Mouse (Mus musculus) neural tube, embryonic 14.5 days (tissue): ENCODE data around the gene Sh3d21. TPM values are rescaled to one million over a fixed set of nuclear protein-coding genes. Genes with fewer than 3 reads are reported as not detected.
A peak's percentile ranks its signal among the peaks of the same experiment; 100 is the strongest.

Source experiments
- ATAC-seq: fragments of 200-750 bp; cut with Nextera tagmentation; 2 replicates; pipeline ENCODE4 v1.8.0; 2017; ENCODE audit warnings: low read depth, mild to moderate bottlenecking, moderate TSS enrichment, moderate library complexity
- H3K27ac ChIP-seq: fragments of 300-500 bp; sonication (generic); 2 replicates; pipeline ENCODE4 v1.5.1; 2014; ENCODE audit warnings: low read depth, mild to moderate bottlenecking, control low read depth, low read length, moderate library complexity, mixed read lengths
- H3K27me3 ChIP-seq: fragments of 300-500 bp; sonication (generic); 2 replicates; pipeline ENCODE4 v1.6.1; 2014; ENCODE audit warnings: low read length; ENCODE audit not compliant: control insufficient read depth, insufficient read depth
- H3K36me3 ChIP-seq: fragments of 300-500 bp; sonication (generic); 2 replicates; pipeline ENCODE4 v1.6.1; 2014; ENCODE audit warnings: low read length, mixed read lengths; ENCODE audit not compliant: control insufficient read depth, insufficient read depth
- H3K4me1 ChIP-seq: fragments of 300-500 bp; sonication (generic); 2 replicates; pipeline ENCODE4 v1.6.1; 2014; ENCODE audit warnings: low read length; ENCODE audit not compliant: control insufficient read depth, insufficient read depth
- H3K4me2 ChIP-seq: fragments of 300-500 bp; sonication (generic); 2 replicates; pipeline ENCODE4 v1.6.1; 2014; ENCODE audit warnings: mild to moderate bottlenecking, low read depth, low read length, control low read depth
- H3K4me3 ChIP-seq: fragments of 300-500 bp; sonication (generic); 2 replicates; pipeline ENCODE4 v1.5.1; 2014; ENCODE audit warnings: low read depth, low read length, control low read depth, mixed read lengths
- H3K9ac ChIP-seq: fragments of 300-500 bp; sonication (generic); replicated peaks from 2 replicates; pipeline ENCODE4 v1.6.1; 2014; ENCODE audit warnings: low read depth, mild to moderate bottlenecking, control low read depth, low read length, mixed read lengths
- H3K9me3 ChIP-seq: fragments of 300-500 bp; sonication (generic); 2 replicates; pipeline ENCODE4 v1.6.1; 2016; ENCODE audit warnings: low read length; ENCODE audit not compliant: control insufficient read depth
- WGBS: fragments of 180-500 bp; shearing (Covaris S2); extraction: QIAGEN DNeasy Blood & Tissue Kit; methylation state at CpG from one replicate; pipeline ENCODE4 v1.1.7; 2014; 5-methylcytosine and 5-hydroxymethylcytosine counted together
- polyA plus RNA-seq: library from polyadenylated mRNA; unstranded; fragments of >200 nt; fragmentation: Nextera tagmentation; extraction: Ambion mirVana; gene quantifications from 2 replicates; pipeline ENCODE4 v1.2.1, GENCODE M21; 2014

Sh3d21 gene
- polyA plus RNA-seq, 1 experiment from 2014 or later = 0.67 TPM

- no peaks in the 10 kb centered on the region for H3K36me3 ChIP-seq
- H3K27me3 ChIP-seq = peaks cover 18% of the 10 kb centered on the region
- 87% methylated on average over 16 of the region's 16 CpGs for WGBS
- peaks cover 12% of the 10 kb centered on the region for H3K4me1 ChIP-seq
- no peak for ATAC-seq
- H3K9ac ChIP-seq = no peak overlapping the region
- H3K4me3 ChIP-seq = no peak overlapping the region
- H3K4me2 ChIP-seq = no peak overlapping the region
- no peaks in the 10 kb centered on the region for H3K9me3 ChIP-seq
- H3K27ac ChIP-seq = no peak overlapping the region
Observed at GRCm38 (mm10) chr4:126151701-126152440, 11.4 kb downstream of the Sh3d21 start.

GRCm38 (mm10) chr4:126150949-126151320, 12.4 kb downstream of the Sh3d21 start:
- Histone ChIP-seq H3K36me3 (no peaks in the 10 kb centered on the region), H3K9ac (no peak overlapping the region), H3K27ac (no peak overlapping the region), H3K9me3 (no peaks in the 10 kb centered on the region), H3K4me2 (no peak overlapping the region), H3K27me3 (peaks cover 18% of the 10 kb centered on the region), H3K4me1 (peaks cover 12% of the 10 kb centered on the region), H3K4me3 (no peak overlapping the region)
- 70% methylated on average over 6 of the region's 6 CpGs for WGBS
- no peak for ATAC-seq

DNA sequence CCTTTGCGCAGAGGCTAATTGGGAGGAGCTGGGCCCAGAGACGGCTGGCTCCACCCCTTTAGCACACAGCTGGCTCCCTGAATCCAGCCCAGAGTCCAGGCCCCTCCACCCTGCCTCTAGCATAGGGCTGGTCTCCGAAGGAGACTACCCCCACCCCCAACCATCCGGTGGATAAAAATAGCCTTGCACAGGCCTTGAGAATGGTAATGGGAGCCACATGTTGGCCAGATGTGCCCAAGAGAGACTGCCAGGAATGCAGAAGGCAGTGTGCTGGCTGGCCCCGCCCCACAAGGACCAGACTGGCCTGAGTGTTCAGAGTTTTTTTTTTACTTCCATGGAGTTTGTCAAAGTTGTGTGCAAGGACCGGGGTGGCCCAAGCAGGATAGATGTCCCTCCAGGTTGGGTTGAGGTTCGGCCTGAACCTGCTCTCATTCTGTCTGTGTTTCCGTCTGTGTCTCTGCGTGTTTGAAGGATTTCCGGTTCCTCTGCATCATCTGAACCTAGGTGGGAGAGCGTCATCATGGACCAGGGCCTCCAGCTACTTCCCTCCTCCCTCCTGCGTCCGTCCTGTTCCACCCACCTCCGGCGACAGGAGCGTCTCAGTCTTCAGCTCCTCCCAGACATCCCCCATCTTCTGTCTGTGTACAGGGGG, 12.9 kb downstream of the Sh3d21 start:
- Histone ChIP-seq H3K9me3 (no peaks in the 10 kb centered on the region), H3K27ac (no peak overlapping the region), H3K4me2 (no peak overlapping the region; the same call in 1 of the 2 replicates), H3K36me3 (no peaks in the 10 kb centered on the region), H3K9ac (no peak overlapping the region), H3K27me3 (peaks cover 18% of the 10 kb centered on the region), H3K4me3 (no peak overlapping the region), H3K4me1 (peaks cover 12% of the 10 kb centered on the region)
- WGBS = 63% methylated on average over 16 of the region's 16 CpGs
- no peak for ATAC-seq

- Histone ChIP-seq H3K36me3 (no peaks in the 10 kb centered on the region), H3K4me2 (peak overlapping the region; percentile 60; the same call in 1 of the 2 replicates), H3K4me1 (peaks cover 12% of the 10 kb centered on the region), H3K27ac (no peak overlapping the region), H3K9me3 (no peaks in the 10 kb centered on the region), H3K27me3 (peaks cover 18% of the 10 kb centered on the region), H3K4me3 (no peak overlapping the region; the same call in 1 of the 2 replicates), H3K9ac (no peak overlapping the region)
- ATAC-seq = no peak
- 57% methylated on average over 10 of the region's 10 CpGs for WGBS
Observed at GRCm38 (mm10) chr4:126149798-126150197, 13.5 kb downstream of the Sh3d21 start.

- Histone ChIP-seq H3K4me1 (peaks cover 12% of the 10 kb centered on the region), H3K36me3 (no peaks in the 10 kb centered on the region), H3K27me3 (peaks cover 18% of the 10 kb centered on the region), H3K9ac (peak overlapping the region; percentile 55; the same call in 1 of the 2 replicates), H3K4me3 (peak overlapping the region; percentile 39), H3K4me2 (peak overlapping the region; percentile 60), H3K9me3 (no peaks in the 10 kb centered on the region), H3K27ac (no peak overlapping the region)
- WGBS = 25% methylated on average over 42 of the region's 42 CpGs
- ATAC-seq = no peak; the same call in 1 of the 2 replicates
Observed at GRCm38 (mm10) chr4:126149041-126149676, 14.1 kb downstream of the Sh3d21 start.

DNA sequence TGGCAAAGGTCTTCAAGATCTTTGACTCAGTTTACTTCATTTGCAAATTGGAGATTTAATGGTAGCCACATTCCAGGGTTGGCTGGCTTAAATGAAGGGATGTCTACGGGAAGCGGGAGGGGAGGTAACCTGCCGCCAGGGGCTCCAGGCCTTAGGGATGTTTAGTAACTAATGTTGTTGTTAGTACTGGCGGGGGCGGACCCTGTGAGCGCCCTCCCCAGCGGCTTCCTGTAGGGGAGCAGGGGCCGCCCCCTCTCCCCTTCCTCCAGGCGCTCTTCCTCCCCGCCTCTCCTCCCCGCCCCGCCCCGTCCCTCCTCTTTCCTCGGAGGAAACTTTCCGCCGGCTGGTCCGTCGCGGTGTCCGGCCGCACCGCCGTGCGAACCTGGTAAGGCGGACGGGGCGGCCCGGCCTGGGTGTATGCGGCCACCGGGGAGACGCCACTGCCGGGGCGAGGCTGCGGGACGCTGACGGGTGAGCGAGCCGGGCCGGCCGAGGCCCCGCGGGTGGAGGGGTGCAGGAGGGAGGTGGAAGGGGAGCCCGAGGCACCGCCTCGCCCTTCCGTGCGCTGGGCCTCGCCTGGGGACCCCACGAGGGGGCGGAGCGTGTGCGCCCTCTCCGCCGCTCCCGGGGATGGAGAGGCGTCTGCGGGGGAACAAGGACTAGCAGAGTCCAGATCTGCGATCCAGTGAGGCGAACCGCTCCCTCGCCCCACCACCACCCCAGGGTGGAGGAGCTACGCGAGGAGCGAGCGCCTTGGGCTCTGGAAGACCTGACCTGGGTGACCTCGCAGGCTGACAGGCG, 14.9 kb downstream of the Sh3d21 start:
- Histone ChIP-seq H3K27me3 (peaks cover 18% of the 10 kb centered on the region), H3K27ac (peak overlapping the region; percentile 22; the same call in 1 of the 2 replicates), H3K4me2 (peak overlapping the region; percentile 60), H3K4me1 (peaks cover 12% of the 10 kb centered on the region), H3K9me3 (no peaks in the 10 kb centered on the region), H3K9ac (peak overlapping the region; percentile 55), H3K36me3 (no peaks in the 10 kb centered on the region), H3K4me3 (peak overlapping the region; percentile 39)
- WGBS = under 1% methylated on average over 37 of the region's 67 CpGs
- ATAC-seq = peak; percentile 28; the same call in 1 of the 2 replicates

DNA sequence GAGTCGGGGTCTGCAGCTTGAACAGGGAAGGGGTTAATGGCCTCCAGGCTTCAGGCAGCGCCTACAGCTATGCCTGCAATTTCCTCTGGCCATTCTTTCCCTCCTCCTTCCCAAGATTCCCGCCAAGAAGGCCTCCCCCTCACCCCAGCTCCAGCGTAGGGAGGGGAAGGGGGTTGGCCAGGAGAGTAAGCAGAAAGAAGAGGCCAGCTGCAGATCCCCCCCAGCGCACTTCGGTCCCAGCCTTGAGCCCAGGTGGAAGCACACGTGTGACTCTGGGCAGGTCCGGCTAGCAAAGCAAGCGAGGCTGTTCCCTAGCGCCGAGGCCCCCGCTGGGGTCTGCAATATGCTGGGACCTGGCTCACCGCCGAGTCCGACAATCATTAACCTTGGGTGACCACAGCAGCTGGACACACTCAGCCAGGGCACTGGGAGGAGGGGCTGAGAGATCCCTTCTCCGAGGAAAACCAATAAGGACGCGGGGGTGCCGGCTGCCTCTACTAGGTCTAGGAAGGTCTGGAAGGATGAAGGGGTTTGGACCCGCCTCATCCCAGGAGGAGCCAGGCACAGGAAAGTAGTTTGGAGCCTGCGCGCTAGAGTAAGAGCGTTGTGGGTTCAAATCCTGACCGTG, 15.6 kb downstream of the Sh3d21 start, which contains the start of gene Eva1b:
Gene Eva1b (plus strand): TSS at position 212 of the 628 bp plus-strand sequence.
- Histone ChIP-seq H3K27ac (peak within 1 kb of the TSS; percentile 22; the same call in 1 of the 2 replicates), H3K9ac (peak within 1 kb of the TSS; percentile 55), H3K4me3 (peak within 1 kb of the TSS; percentile 39), H3K4me1 (peaks cover 12% of the 10 kb centered on the region), H3K9me3 (no peaks in the 10 kb centered on the region), H3K36me3 (no peaks in the 10 kb centered on the region), H3K4me2 (peak within 1 kb of the TSS; percentile 60), H3K27me3 (peaks cover 18% of the 10 kb centered on the region)
- no peak for ATAC-seq
- WGBS = 2% methylated on average over 24 of the region's 24 CpGs

GRCm38 (mm10) chr4:126146974-126147532, 16.2 kb downstream of the Sh3d21 start:
- Histone ChIP-seq H3K4me3 (no peak overlapping the region), H3K9ac (no peak overlapping the region), H3K9me3 (no peaks in the 10 kb centered on the region), H3K4me1 (peaks cover 12% of the 10 kb centered on the region), H3K27me3 (peaks cover 18% of the 10 kb centered on the region), H3K4me2 (no peak overlapping the region), H3K27ac (no peak overlapping the region), H3K36me3 (no peaks in the 10 kb centered on the region)
- ATAC-seq = no peak
- WGBS = 46% methylated on average over 9 of the region's 9 CpGs
